8 mouse cellular contexts compared by ENCODE assay signal in genomic region chr4:131723415-131724080, GRCm38 (mm10).
A peak's percentile ranks its signal among the peaks of the same experiment; 100 is the strongest.
DNase-seq lines count a peak whose midpoint lies in the region; ATAC-seq and TF ChIP-seq lines count a peak whose summit lies in the region.
"Had no signal": no experiment of that assay in that cellular context is flagged by ENCODE, and none has a peak within 500 bp of the region (broad histone marks: within the 10 kb centered on the region; RNA-seq: fewer than 3 reads in every experiment).

No protein-coding gene starts in this region.

- peak; percentile 23 for DNase-seq in CD4-positive helper T cell, adult 2 months (ENCODE audit: low read depth, low spot score)
- DNase-seq in G1E (ENCODE audit: low spot score) = peak; percentile 52
- DNase-seq in cerebellum, adult 18-20 months = peak; percentile 74 to 76
- DNase-seq in gastrocnemius, adult 18-20 months (ENCODE audit: low spot score) = peak; percentile 41
- peak; percentile 87 to 88 for DNase-seq in kidney, postnatal 25 days
- DNase-seq in lung, adult 18-20 months = peak; percentile 78 to 86

- WGBS in stomach, embryonic 15.5 days = 53% methylated on average over 11 of the region's 11 CpGs

- peak; percentile 61 for TF ChIP-seq CTCF in G1E (IDR thresholded peaks at IDR 0.05; ENCODE audit: low read depth, low read length)

- no peaks in the 10 kb centered on the region for H3K4me1 ChIP-seq in G1E (ENCODE audit: insufficient read depth, low read depth, low read length)
- no peaks in the 10 kb centered on the region for H3K4me1 ChIP-seq in stomach, embryonic 15.5 days
- H3K4me1 ChIP-seq: hindbrain, embryonic 15.5 days had no signal

- H3K4me3 ChIP-seq in G1E (ENCODE audit: low read depth, low read length) = no peak overlapping the region
- H3K4me3 ChIP-seq in stomach, embryonic 15.5 days (replicated peaks) = no peak overlapping the region
- H3K4me3 ChIP-seq: hindbrain, embryonic 15.5 days had no signal

- H3K27me3 ChIP-seq in G1E (ENCODE audit: insufficient read depth, low read length) = peaks cover 22% of the 10 kb centered on the region
- H3K27me3 ChIP-seq in stomach, embryonic 15.5 days (replicated peaks) = no peaks in the 10 kb centered on the region
- H3K27me3 ChIP-seq: hindbrain, embryonic 15.5 days had no signal

- H3K9ac ChIP-seq in stomach, embryonic 15.5 days = no peak overlapping the region
- H3K9ac ChIP-seq: hindbrain, embryonic 15.5 days had no signal

- no peak for ATAC-seq in G1E (ENCODE audit: extremely low read depth, insufficient number of reproducible peaks, low FRiP score, poor library complexity, severe bottlenecking)
- no peak for ATAC-seq in stomach, embryonic 15.5 days (ENCODE audit: insufficient read depth, low FRiP score, low read depth)

- peak overlapping the region; percentile 75; the same call in 1 of the 2 replicates for H3K27ac ChIP-seq in stomach, embryonic 15.5 days
- H3K27ac ChIP-seq: hindbrain, embryonic 15.5 days had no signal

- H3K36me3 ChIP-seq in G1E (replicated peaks) = no peaks in the 10 kb centered on the region
- H3K36me3 ChIP-seq in stomach, embryonic 15.5 days = no peaks in the 10 kb centered on the region
- H3K36me3 ChIP-seq: hindbrain, embryonic 15.5 days had no signal

- no peak overlapping the region for H3K4me2 ChIP-seq in stomach, embryonic 15.5 days
- H3K4me2 ChIP-seq: hindbrain, embryonic 15.5 days had no signal

- no peaks in the 10 kb centered on the region for H3K9me3 ChIP-seq in G1E (replicated peaks)
- no peaks in the 10 kb centered on the region for H3K9me3 ChIP-seq in stomach, embryonic 15.5 days
- H3K9me3 ChIP-seq: hindbrain, embryonic 15.5 days had no signal

Comparison
In these comparisons a context has a peak if more than half of its experiments do, and no peak if none do; other contexts are left out.
1. DNase-seq: peak in every context shown above with its lines; median percentile 88 in kidney, postnatal 25 days; 82 in lung, adult 18-20 months; 75 in cerebellum, adult 18-20 months; 52 in G1E; 41 in gastrocnemius, adult 18-20 months; 23 in CD4-positive helper T cell, adult 2 months.